Mouse (Mus musculus) testis, postnatal 10 days (tissue): ENCODE results near the gene Vmn1r208.
"Not testable (repeated sequence)": the region's sequence is repeated elsewhere in the genome, so short reads cannot be mapped to it uniquely, and the experiment has no call there.

Source experiments
- DNase-seq: peaks from one replicate; pipeline ENCODE4 v3.0.0; 2021; ENCODE audit warnings: low spot score

Vmn1r208 gene

DNA sequence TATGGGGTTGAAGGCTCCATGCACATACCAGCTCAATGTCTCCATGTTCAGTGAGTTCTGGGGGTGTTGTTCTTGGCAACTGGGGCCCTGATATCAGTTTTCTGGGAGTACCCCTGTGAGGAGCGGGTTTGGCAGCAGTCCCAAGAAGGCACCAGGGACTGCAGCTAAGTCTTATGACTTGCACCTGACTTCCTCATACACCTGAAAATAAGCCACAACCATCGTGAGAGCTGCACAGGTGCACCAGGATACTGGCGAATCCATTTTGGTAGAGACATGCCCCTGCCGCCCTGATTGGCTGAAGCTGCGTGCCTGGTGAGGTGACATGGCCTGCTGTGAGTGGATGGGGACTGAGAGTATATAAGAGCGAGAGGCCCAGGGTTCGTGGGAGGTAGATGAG lies at the start of gene Vmn1r208:
Gene Vmn1r208 (minus strand): TSS at position 101 of the 400 bp plus-strand sequence.
- DNase-seq, result not testable (repeated sequence)

DNA sequence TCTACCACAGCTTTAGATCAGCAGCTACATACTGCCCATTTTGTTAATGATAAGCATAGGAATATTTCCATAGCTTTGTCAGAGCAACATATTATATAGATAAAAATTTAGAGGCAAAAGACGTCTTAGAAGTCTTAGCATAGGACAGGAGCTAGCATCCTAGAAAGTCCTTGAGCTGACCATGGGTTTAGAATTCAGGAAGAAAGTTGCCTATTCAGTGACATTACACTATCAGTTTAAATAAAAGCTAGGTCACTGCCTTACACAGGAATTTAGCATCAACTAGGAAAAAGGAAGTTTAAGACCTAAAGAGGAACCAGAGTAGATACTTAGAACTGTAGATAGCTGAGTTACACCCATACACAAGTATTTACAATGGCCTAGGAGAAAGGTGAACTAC lies 44.4 kb upstream of the Vmn1r208 start:
- DNase-seq, result not testable (repeated sequence)

- not testable (repeated sequence) for DNase-seq
Observed at GRCm38 (mm10) chr13:22809582-22809981, 32.4 kb upstream of the Vmn1r208 start, which contains the start of gene Vmn1r209. Gene Vmn1r209 (minus strand): TSS chr13:22809682.

DNA sequence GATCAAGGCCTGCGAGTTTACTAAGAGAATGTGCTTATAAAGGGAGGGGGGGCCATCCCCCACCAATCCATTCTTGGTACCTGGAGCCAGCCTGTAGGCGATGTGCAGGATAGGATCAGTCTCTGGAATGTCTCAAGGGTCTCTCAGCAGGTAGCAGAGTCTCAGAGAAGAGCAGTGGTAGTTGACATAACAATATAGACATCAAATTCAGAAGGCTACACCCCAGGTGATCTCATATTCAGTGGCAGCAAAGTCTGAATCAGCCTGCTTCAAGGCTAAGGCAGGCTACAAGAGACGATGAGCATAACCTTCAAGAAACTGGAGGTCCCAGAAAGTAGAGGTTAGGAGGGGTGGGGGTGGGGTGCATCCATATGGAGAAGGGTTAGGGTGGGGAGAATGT lies 10.9 kb upstream of the Vmn1r208 start:
- DNase-seq, result not testable (repeated sequence)

DNA sequence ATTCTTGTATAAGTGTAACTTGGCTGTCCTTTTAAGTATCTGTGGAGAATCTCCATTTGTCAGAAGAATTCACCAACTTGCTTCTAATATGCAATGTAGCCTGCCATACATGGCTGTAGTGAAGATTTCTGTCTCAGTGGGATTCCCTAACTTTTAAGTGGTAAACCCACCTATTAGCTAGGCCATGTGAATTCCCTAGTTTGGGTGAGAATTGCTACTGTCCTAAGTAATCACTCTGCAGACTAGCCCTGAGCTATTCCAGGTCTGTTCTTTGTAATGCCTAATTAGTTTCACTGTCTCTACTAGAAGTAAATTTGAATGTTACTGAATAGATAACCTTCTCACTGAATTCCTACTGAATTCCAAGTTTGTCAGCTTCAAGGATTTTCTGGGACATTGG lies 7.0 kb upstream of the Vmn1r208 start:
- not testable (repeated sequence) for DNase-seq

GRCm38 (mm10) chr13:22771592-22771991 lies 5.6 kb downstream of the Vmn1r208 start:
- not testable (repeated sequence) for DNase-seq

- no peak for DNase-seq
Observed at GRCm38 (mm10) chr13:22747524-22747923, 29.7 kb downstream of the Vmn1r208 start.

DNA sequence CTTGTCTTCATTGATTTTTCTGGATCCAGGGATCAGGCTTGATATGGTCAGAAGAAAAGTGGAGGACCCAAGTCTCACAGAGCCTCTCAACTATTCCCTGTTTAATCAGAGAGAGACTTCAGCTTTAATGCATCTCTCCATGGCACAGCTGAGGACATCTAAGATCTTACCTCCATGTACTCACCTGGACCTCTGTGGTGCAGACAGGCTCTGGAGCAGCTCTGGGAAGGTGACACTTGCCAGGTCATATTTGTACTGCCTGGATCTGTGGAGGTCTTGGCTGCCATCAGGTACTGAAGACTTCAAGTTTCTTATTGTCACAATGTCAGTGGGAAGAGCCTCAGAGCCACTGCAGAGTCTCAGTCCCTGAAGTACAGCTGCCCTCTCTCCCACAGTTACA lies 47.7 kb downstream of the Vmn1r208 start, which contains the start of gene Vmn1r207-ps:
Gene Vmn1r207-ps (minus strand): TSS at position 101 of the 400 bp plus-strand sequence.
- not testable (repeated sequence) for DNase-seq
